Mouse (Mus musculus) lung, postnatal 0 days (tissue): Measurements from ENCODE around the gene Ints4. TPM values are rescaled to one million over a fixed set of nuclear protein-coding genes. Genes with fewer than 3 reads are reported as not detected.

Source experiments
- ATAC-seq: fragments of 200-750 bp; cut with Nextera tagmentation; 2 replicates; pipeline ENCODE4 v1.8.0; 2017; ENCODE audit warnings: moderate library complexity
- DNase-seq: peaks from one replicate; pipeline ENCODE4 v3.0.0-alpha.2; 2016; ENCODE audit warnings: low spot score
- H3K27ac ChIP-seq: fragments of 300-500 bp; sonication (generic); 2 replicates; pipeline ENCODE4 v1.5.1; 2014; ENCODE audit warnings: antibody characterized with exemption, mild to moderate bottlenecking, low read length, mixed read lengths
- H3K27me3 ChIP-seq: fragments of 300-500 bp; sonication (generic); replicated peaks from 2 replicates; pipeline ENCODE4 v1.6.1; 2014; ENCODE audit warnings: low read length, mixed read lengths; ENCODE audit not compliant: insufficient read depth
- H3K36me3 ChIP-seq: fragments of 300-500 bp; sonication (generic); 2 replicates; pipeline ENCODE4 v1.6.1; 2014; ENCODE audit warnings: low read length, mixed read lengths; ENCODE audit not compliant: insufficient read depth
- H3K4me1 ChIP-seq: fragments of 300-500 bp; sonication (generic); 2 replicates; pipeline ENCODE4 v1.6.1; 2014; ENCODE audit warnings: antibody characterized with exemption, low read depth, low read length, mixed read lengths; ENCODE audit not compliant: insufficient read depth
- H3K4me2 ChIP-seq: fragments of 300-500 bp; sonication (generic); replicated peaks from 2 replicates; pipeline ENCODE4 v1.6.1; 2014; ENCODE audit warnings: low read depth, mild to moderate bottlenecking, low read length, moderate library complexity, mixed read lengths
- H3K4me3 ChIP-seq: fragments of 300-500 bp; sonication (generic); 2 replicates; pipeline ENCODE4 v1.5.1; 2014; ENCODE audit warnings: low read depth, low read length
- H3K9ac ChIP-seq: fragments of 300-500 bp; sonication (generic); replicated peaks from 2 replicates; pipeline ENCODE4 v1.6.1; 2014; ENCODE audit warnings: low read depth, mild to moderate bottlenecking
- H3K9me3 ChIP-seq: fragments of 300-500 bp; sonication (generic); 2 replicates; pipeline ENCODE4 v1.6.1; 2016; ENCODE audit warnings: low read length, mixed read lengths
- CTCF ChIP-seq: IDR thresholded peaks from 2 replicates; pipeline ENCODE4 v1.5.1; 2016; ENCODE audit warnings: antibody characterized with exemption, mild to moderate bottlenecking
- EP300 ChIP-seq: IDR thresholded peaks from 2 replicates; pipeline ENCODE4 v1.6.1; 2016; ENCODE audit warnings: antibody characterized with exemption, mild to moderate bottlenecking, control low read depth
- WGBS: fragments of 180-500 bp; shearing (Covaris S2); extraction: QIAGEN DNeasy Blood & Tissue Kit; methylation state at CpG from one replicate; pipeline ENCODE4 v1.1.7; 2014; 5-methylcytosine and 5-hydroxymethylcytosine counted together
- polyA plus RNA-seq: library from polyadenylated mRNA; unstranded; fragments of >200 nt; fragmentation: Nextera tagmentation; extraction: Ambion mirVana; gene quantifications from 2 replicates; pipeline ENCODE4 v1.2.1, GENCODE M21; 2015

Ints4 gene
- polyA plus RNA-seq, 1 experiment from 2014 or later: 21.2 TPM

GRCm38 (mm10) chr7:97514786-97515185, 34.0 kb downstream of the Ints4 start:
- 50% methylated on average over 1 of the region's 1 CpGs for WGBS
- ATAC-seq (peak; percentile 95), DNase-seq (peak; percentile 78)
- Histone ChIP-seq H3K4me3 (no peak overlapping the region), H3K9me3 (no peaks in the 10 kb centered on the region), H3K36me3 (peaks cover 23% of the 10 kb centered on the region; the same call in 1 of the 2 replicates), H3K27me3 (no peaks in the 10 kb centered on the region), H3K9ac (no peak overlapping the region), H3K27ac (peak overlapping the region; percentile 62), H3K4me1 (no peaks in the 10 kb centered on the region), H3K4me2 (no peak overlapping the region)
- TF ChIP-seq CTCF (no peak), EP300 (peak; percentile 67)

GRCm38 (mm10) chr7:97519935-97520334, 39.2 kb downstream of the Ints4 start:
- Histone ChIP-seq H3K4me1 (no peaks in the 10 kb centered on the region), H3K9ac (no peak overlapping the region), H3K4me2 (no peak overlapping the region), H3K27me3 (no peaks in the 10 kb centered on the region), H3K9me3 (no peaks in the 10 kb centered on the region), H3K4me3 (no peak overlapping the region), H3K36me3 (peaks cover 23% of the 10 kb centered on the region; the same call in 1 of the 2 replicates), H3K27ac (no peak overlapping the region)
- ATAC-seq (no peak), DNase-seq (no peak)
- TF ChIP-seq CTCF: no peak
- no peak for TF ChIP-seq EP300
- WGBS: 89% methylated on average over 2 of the region's 2 CpGs

DNA sequence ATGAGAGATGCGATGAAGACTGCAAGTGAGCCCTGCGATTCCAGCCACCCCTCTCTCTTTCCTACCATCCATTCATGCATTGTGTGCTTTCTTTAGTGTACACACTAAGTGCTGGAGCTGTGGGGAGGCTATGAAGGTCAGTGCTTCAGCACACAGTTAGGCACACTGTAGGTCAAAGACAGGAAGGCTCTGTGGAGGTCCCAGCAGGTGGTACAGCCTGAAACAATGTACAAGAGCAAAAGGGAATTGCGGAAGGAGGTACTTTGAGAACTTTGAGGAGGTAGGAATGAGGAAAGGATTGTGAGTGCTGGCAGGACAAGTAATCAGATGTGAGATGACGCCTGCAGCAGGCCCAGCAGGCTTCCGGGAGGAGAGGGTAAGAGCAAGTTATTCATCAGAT, 54.8 kb downstream of the Ints4 start:
- WGBS: 88% methylated on average over 5 of the region's 5 CpGs
- H3K9me3 ChIP-seq: no peaks in the 10 kb centered on the region
- ATAC-seq (no peak), DNase-seq (no peak)
- no peak overlapping the region for H3K4me3 ChIP-seq
- no peak overlapping the region for H3K4me2 ChIP-seq
- no peak overlapping the region for H3K27ac ChIP-seq
- TF ChIP-seq EP300 (no peak), CTCF (no peak)
- H3K36me3 ChIP-seq: peaks cover 41% of the 10 kb centered on the region
- H3K9ac ChIP-seq: no peak overlapping the region
- H3K27me3 ChIP-seq: no peaks in the 10 kb centered on the region
- no peaks in the 10 kb centered on the region for H3K4me1 ChIP-seq

DNA sequence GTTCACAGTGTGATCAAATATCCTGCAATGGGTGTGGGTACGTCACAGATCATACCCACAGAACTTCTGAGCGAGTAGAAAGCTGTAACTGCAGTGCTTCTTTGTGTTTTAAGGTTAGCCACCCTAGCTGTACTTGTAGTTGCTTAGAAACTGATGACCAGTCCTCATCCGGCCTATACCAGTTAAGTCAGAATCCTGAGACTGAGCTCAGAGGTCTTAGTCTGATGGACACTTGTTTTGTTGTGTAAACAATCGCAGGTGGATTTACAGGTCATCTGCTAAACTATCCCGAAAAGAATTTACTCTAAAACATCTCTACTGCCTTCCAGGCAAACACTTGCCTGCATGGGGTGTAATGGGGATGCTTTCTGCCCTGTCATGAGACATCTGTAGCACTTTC, 55.8 kb downstream of the Ints4 start:
- DNase-seq (no peak), ATAC-seq (no peak)
- no peaks in the 10 kb centered on the region for H3K27me3 ChIP-seq
- H3K4me2 ChIP-seq: no peak overlapping the region
- TF ChIP-seq EP300 (no peak), CTCF (no peak)
- WGBS: 90% methylated on average over 5 of the region's 5 CpGs
- H3K4me3 ChIP-seq: no peak overlapping the region
- H3K9ac ChIP-seq: no peak overlapping the region
- H3K36me3 ChIP-seq: peaks cover 44% of the 10 kb centered on the region
- no peaks in the 10 kb centered on the region for H3K4me1 ChIP-seq
- H3K9me3 ChIP-seq: no peaks in the 10 kb centered on the region
- H3K27ac ChIP-seq: no peak overlapping the region

DNA sequence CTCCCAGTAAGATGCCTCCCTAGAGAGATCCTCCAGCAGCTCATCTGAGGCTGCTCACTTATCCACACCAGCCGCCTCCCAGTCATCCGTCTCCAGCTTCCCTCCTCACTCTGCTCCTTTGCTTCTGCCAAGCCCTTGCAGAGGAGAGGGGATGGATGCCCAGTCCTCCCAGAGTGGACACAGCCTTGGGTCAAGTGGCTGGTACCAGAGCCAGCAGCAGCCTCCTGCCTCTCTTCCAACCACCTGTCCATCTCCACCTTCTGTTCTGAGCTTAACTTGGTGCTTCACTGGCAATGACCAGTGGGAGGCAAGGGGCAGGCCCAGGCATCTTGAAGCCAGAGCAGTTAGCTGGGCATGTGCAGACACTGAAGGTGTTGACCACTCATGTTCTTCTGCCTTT, 65.7 kb downstream of the Ints4 start:
- WGBS: 85% methylated on average over 2 of the region's 2 CpGs
- Histone ChIP-seq H3K4me1 (no peaks in the 10 kb centered on the region), H3K27ac (no peak overlapping the region), H3K9me3 (no peaks in the 10 kb centered on the region), H3K4me3 (no peak overlapping the region), H3K4me2 (no peak overlapping the region), H3K9ac (no peak overlapping the region), H3K36me3 (0 out of 2 replicates have a peak, but pooled peaks cover 5% of the 10 kb centered on the region), H3K27me3 (no peaks in the 10 kb centered on the region)
- no peak for ATAC-seq
- TF ChIP-seq EP300 (no peak), CTCF (no peak)
- DNase-seq: no peak

GRCm38 (mm10) chr7:97549301-97549700, 68.5 kb downstream of the Ints4 start:
- TF ChIP-seq EP300 (no peak), CTCF (no peak)
- no peaks in the 10 kb centered on the region for H3K36me3 ChIP-seq
- no peak overlapping the region for H3K4me2 ChIP-seq
- ATAC-seq (no peak), DNase-seq (no peak)
- H3K4me3 ChIP-seq: no peak overlapping the region
- 90% methylated on average over 10 of the region's 10 CpGs for WGBS
- no peaks in the 10 kb centered on the region for H3K4me1 ChIP-seq
- H3K9me3 ChIP-seq: no peaks in the 10 kb centered on the region
- H3K27ac ChIP-seq: no peak overlapping the region
- no peaks in the 10 kb centered on the region for H3K27me3 ChIP-seq
- no peak overlapping the region for H3K9ac ChIP-seq

DNA sequence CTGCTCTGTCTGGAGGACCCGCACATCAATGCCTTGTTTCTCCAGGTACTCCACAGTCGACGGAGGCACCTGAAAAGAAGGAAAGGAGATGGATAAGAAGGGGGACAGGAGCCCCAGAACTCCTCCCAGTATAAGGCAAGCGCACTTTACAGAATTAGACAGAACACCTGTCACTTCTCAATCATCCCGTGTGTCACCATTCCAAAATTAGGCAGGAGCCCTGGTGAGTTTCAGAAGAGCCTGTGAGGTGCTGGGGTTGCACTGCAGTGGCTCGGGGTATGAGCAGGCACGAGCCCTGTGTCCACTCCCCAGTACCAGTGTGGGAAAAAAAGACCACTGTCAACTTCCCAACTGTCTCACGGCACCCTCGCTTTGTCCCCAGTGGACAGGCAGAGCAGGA, 69.9 kb downstream of the Ints4 start:
- Histone ChIP-seq H3K27ac (no peak overlapping the region), H3K4me3 (no peak overlapping the region), H3K4me2 (no peak overlapping the region), H3K27me3 (no peaks in the 10 kb centered on the region), H3K9me3 (no peaks in the 10 kb centered on the region), H3K4me1 (no peaks in the 10 kb centered on the region), H3K9ac (no peak overlapping the region), H3K36me3 (no peaks in the 10 kb centered on the region)
- WGBS: 86% methylated on average over 9 of the region's 9 CpGs
- no peak for TF ChIP-seq CTCF
- TF ChIP-seq EP300: no peak
- ATAC-seq (no peak), DNase-seq (no peak)
